Mouse (Mus musculus): ENCODE results near the gene Zfp28. TPM values are rescaled to one million over a fixed set of nuclear protein-coding genes. Genes with fewer than 3 reads are reported as not detected.

Gene Zfp28
- polyA plus RNA-seq, 1 experiment from 2014 or later, result 2.0 TPM

DNA sequence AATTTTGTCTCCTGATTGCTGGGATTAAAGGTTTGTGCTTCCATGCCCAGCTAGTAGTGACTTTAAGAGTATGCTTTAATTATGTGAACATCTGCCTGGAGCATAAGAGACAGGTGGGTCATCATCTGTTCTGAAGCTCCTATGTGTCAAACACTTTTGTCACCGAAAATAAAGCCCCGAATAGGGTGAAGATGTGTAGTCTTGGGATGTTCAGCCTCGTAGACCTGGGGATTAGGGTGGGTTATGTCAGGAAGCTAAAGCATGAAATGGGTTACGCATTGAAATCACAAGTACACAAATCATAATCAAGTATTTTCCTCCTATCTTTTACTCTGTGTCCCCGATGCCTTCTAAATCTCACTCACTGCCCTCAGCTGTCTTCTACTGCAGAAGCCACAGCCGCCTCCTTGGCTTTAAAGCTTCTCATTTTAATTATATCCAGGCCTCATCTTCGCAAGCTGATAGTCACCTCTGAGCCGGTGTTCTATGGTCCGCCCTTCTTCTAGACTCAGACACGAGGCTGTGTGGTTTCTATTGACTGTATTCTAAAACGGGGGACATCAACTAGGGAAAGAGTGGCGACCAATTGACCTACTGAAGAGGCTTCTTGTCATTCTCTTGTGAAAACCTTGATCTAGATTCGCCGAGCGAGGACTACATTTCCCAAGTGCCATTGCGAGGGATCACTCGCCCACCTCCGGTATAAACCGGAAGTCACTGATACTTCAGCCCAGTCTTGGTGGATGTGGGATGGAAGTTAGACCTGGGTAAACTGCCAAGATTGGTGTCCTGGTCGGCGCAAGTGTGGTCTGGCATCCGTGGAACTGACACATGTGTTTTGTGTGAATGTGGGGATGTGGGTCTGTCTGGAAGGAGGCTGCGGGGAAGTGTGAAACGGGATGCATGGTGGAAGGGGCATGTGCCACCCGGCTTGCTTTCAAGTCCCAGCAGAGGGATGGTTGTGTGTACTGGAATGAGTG lies 15.2 kb downstream of the Zfp28 start, which contains the start of gene Smim17:
Gene Smim17 (plus strand): TSS at position 720 of the 980 bp plus-strand sequence.
- peak; percentile 55 for DNase-seq (ENCODE audit: low spot score)

- peak; percentile 84 for DNase-seq (ENCODE audit: low spot score)
Observed at GRCm38 (mm10) chr7:6410043-6410442, 26.9 kb downstream of the Zfp28 start, which contains the start of gene Gm20715. TSS of gene Gm20715 (plus strand) at chr7:6410277.

DNA sequence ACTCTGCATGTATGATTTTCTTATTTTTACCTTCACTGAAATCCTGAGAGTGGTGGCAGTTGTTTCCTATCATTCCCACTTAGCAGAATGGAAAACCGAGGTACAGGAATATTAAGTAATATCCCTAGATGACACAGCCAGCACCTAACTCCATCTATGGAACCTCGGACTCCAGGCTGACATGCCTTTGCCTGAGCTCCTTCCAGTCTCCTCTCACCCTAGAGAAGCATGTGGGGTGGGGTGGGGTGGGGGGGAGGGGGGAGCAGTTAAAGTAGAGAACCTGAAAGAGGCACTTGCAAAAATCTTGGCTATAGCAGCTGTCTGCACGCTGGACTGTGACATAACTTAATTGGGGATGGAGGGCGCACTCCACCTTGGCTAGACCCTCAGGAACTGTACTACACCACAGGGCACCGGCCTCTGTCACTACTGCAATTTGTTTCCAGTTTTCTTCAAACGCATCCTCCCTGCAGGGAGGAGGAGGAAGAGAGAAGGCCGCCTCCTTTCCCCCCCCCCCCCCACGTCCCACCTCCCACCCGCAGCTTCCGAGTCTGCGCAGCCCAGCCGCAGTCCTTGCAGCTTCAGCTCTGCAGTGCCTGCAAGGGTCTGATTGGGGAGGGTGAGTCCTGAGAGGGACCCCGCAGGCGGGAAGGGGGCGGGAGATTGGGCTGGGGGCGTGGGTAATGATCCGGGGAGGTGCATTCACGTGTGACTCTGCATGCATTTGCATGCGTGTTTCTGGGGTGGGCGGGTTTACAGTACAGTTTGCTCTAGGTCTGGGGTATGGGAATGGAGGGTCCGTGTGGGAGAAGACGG lies 31.7 kb downstream of the Zfp28 start:
- DNase-seq (ENCODE audit: low spot score), result no peak

- DNase-seq (ENCODE audit: low spot score), result no peak
Observed at GRCm38 (mm10) chr7:6415442-6415787, 32.3 kb downstream of the Zfp28 start.

- DNase-seq (ENCODE audit: low spot score), result no peak
Observed at GRCm38 (mm10) chr7:6419894-6420293, 36.8 kb downstream of the Zfp28 start.

DNA sequence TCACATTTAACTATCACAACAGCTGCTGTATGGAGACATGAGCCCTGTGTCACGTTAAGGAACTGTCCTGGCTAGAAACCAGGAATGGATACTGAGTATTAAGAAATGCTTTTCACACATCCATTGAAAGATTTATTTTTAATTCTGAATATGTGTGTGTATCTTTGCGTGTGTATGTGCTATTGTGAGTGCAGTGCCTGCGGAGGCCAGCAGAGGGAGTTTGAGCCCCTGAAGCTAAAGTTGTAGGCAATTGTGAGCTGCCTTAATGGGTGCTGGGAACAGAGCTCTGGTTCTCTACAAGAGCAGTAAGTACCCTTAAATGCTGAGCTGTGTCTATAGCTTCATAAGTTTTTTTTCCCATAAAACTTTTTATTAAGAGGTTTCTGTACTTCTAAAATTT lies 46.3 kb downstream of the Zfp28 start:
- no peak for DNase-seq (ENCODE audit: low spot score)

DNA sequence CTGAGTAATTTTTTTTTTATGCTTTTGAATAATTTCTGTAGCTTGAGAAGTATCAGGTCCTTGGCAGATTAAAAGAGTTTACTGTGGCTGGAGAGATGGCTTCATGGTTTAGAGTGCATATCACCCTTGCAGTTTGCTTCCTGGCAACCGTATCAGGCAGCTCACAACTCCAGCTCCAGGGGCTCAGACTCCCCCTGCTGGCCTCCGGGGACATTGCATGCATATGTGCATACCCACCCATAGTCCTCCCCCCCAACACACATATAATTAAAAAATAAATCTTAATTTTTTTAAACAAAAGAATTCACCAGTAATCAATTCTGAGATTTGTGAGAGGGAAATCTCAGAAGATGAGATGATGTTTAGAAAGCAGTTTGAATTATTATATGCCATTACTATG lies 47.2 kb downstream of the Zfp28 start:
- peak; percentile 39 for DNase-seq (ENCODE audit: low spot score)

DNA sequence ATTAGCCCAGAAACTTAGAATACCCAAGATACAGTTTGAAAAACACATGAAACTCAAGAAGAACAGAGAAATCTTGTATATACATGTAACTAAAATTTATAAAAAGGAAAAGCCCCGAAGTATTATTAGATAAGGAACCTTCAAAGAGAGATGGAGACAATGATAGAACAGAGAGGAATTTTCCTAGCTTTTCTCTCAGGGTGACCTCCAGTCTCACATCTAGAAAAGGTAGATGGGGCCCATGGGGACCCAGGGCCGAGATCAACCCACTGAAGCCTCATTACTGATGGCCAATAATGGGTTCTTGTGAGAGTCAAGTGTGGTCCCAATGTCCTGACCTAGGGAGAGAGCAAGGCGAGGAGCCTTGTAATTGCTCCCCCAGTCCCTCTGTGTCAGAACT lies 55.3 kb downstream of the Zfp28 start, which contains the start of gene Olfr1344:
Gene Olfr1344 (plus strand): TSS at position 301 of the 400 bp plus-strand sequence.
- DNase-seq (ENCODE audit: low spot score), result no peak

DNA sequence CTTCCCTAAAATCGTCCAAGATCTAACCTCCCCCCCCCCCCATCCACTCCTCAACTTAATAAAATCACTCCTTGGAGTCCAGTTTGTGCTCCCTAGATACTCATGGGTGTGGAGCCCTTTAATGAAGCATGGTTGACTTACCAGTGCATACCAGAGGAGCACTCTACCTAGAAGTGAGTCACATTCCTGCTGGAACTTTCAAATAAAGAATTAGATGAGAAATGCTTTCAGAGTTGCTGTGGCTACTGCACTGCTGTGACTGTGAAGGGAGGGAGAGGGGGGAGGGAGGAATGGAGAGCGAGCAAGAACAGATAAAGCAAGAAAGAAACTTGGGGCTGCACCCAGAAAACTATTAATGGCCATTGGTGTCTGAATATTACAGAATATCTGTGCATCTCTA lies 58.1 kb downstream of the Zfp28 start:
- DNase-seq (ENCODE audit: low spot score), result no peak

Other genes with a start within 250 kb of the Zfp28 start
- gene Zfp787, start 227.3 kb upstream of the Zfp28 start, polyA plus RNA-seq (2015; fragmentation: Nextera tagmentation; extraction: Ambion mirVana), result 21.4 and 33.0 TPM in 2 replicates
- 61.2 and 62.1 TPM in 2 replicates for gene Zfp444, start 211.1 kb upstream of the Zfp28 start, polyA plus RNA-seq (2015; fragmentation: Nextera tagmentation; extraction: Ambion mirVana)
- gene Galp, start 186.2 kb upstream of the Zfp28 start, polyA plus RNA-seq (2015; fragmentation: Nextera tagmentation; extraction: Ambion mirVana), result not detected in 2 replicates
- gene Zscan5b, start 161.0 kb upstream of the Zfp28 start, polyA plus RNA-seq (2015; fragmentation: Nextera tagmentation; extraction: Ambion mirVana), result not detected in 2 replicates
- 0.21 TPM in 1 of 2 replicates, not detected in the other for gene Epp13, start 130.6 kb upstream of the Zfp28 start, polyA plus RNA-seq (2015; fragmentation: Nextera tagmentation; extraction: Ambion mirVana)
- gene Zfp667, start 96.7 kb upstream of the Zfp28 start, polyA plus RNA-seq (2015; fragmentation: Nextera tagmentation; extraction: Ambion mirVana), result 11.5 TPM in 2 replicates
- 2.4 and 3.7 TPM in 2 replicates for gene Zfp583, start 52.0 kb upstream of the Zfp28 start, polyA plus RNA-seq (2015; fragmentation: Nextera tagmentation; extraction: Ambion mirVana)
- gene Gm3854, start 39.5 kb upstream of the Zfp28 start, polyA plus RNA-seq (2015; fragmentation: Nextera tagmentation; extraction: Ambion mirVana), result 0.21 and 0.42 TPM in 2 replicates
- gene Zfp78, start 20.0 kb upstream of the Zfp28 start, polyA plus RNA-seq (2015; fragmentation: Nextera tagmentation; extraction: Ambion mirVana), result 1.1 and 1.6 TPM in 2 replicates
- gene Smim17, start 15.4 kb downstream of the Zfp28 start, polyA plus RNA-seq (2015; fragmentation: Nextera tagmentation; extraction: Ambion mirVana), result 0.35 TPM in 1 of 2 replicates, not detected in the other
- not detected in 2 replicates for gene Gm20715, start 27.0 kb downstream of the Zfp28 start, polyA plus RNA-seq (2015; fragmentation: Nextera tagmentation; extraction: Ambion mirVana)
- not detected in 2 replicates for gene Olfr1344, start 55.4 kb downstream of the Zfp28 start, polyA plus RNA-seq (2015; fragmentation: Nextera tagmentation; extraction: Ambion mirVana)
- not detected in 2 replicates for gene Olfr1336, start 72.9 kb downstream of the Zfp28 start, polyA plus RNA-seq (2015; fragmentation: Nextera tagmentation; extraction: Ambion mirVana)
- gene Olfr1346, start 83.8 kb downstream of the Zfp28 start, polyA plus RNA-seq (2015; fragmentation: Nextera tagmentation; extraction: Ambion mirVana), result not detected in 2 replicates
- gene Olfr5, start 103.6 kb downstream of the Zfp28 start, polyA plus RNA-seq (2015; fragmentation: Nextera tagmentation; extraction: Ambion mirVana), result not detected in 2 replicates
- not detected in 2 replicates for gene Olfr1347, start 116.5 kb downstream of the Zfp28 start, polyA plus RNA-seq (2015; fragmentation: Nextera tagmentation; extraction: Ambion mirVana)
- gene Olfr1348, start 125.5 kb downstream of the Zfp28 start, polyA plus RNA-seq (2015; fragmentation: Nextera tagmentation; extraction: Ambion mirVana), result not detected in 2 replicates
- gene Olfr1349, start 139.7 kb downstream of the Zfp28 start, polyA plus RNA-seq (2015; fragmentation: Nextera tagmentation; extraction: Ambion mirVana), result not detected in 2 replicates
- not detected in 2 replicates for gene Olfr1350, start 181.5 kb downstream of the Zfp28 start, polyA plus RNA-seq (2015; fragmentation: Nextera tagmentation; extraction: Ambion mirVana)